Mouse (Mus musculus) C2C12 (cell line): Measurements from ENCODE around the gene Gm10309. TPM values are rescaled to one million over a fixed set of nuclear protein-coding genes. Genes with fewer than 3 reads are reported as not detected.

Experiments
- H3K27me3 ChIP-seq: one replicate; pipeline ENCODE4 v1.6.1; 2011; ENCODE audit not compliant: control insufficient read depth, insufficient read depth, insufficient read length
- H3K36me3 ChIP-seq: one replicate; pipeline ENCODE4 v1.6.1; 2011; ENCODE audit not compliant: control insufficient read depth, insufficient read depth
- H3K4me3 ChIP-seq: one replicate; pipeline ENCODE4 v1.5.1; 2011; ENCODE audit warnings: mild to moderate bottlenecking, control low read depth; ENCODE audit not compliant: poor library complexity, insufficient read depth, severe bottlenecking
- H3K79me2 ChIP-seq: one replicate; pipeline ENCODE4 v1.6.1; 2011; ENCODE audit not compliant: control insufficient read depth, insufficient read depth
- H3K79me3 ChIP-seq: one replicate; pipeline ENCODE4 v1.6.1; 2011; ENCODE audit warnings: low read depth, control low read depth
- H3ac ChIP-seq: one replicate; pipeline ENCODE3; 2011; ENCODE audit warnings: low read depth; ENCODE audit not compliant: control insufficient read depth, insufficient read length
- CEBPB ChIP-seq: IDR thresholded peaks from one replicate; pipeline ENCODE4 v1.6.1; 2011; ENCODE audit warnings: low read depth, mild to moderate bottlenecking, control low read depth, moderate library complexity
- CTCF ChIP-seq: IDR thresholded peaks from one replicate; pipeline ENCODE4 v1.5.1; 2011; ENCODE audit not compliant: control insufficient read depth, insufficient read depth, insufficient read length
- FOSL1 ChIP-seq: IDR thresholded peaks from one replicate; pipeline ENCODE4 v1.8.0; 2011; ENCODE audit warnings: mild to moderate bottlenecking, low read length; ENCODE audit not compliant: poor library complexity, insufficient read depth, severe bottlenecking
- MAX ChIP-seq: IDR thresholded peaks from one replicate; pipeline ENCODE4 v1.6.1; 2011; ENCODE audit warnings: mild to moderate bottlenecking, control low read depth
- MYOD1 ChIP-seq: IDR thresholded peaks from one replicate; pipeline ENCODE4 v1.6.1; 2011; ENCODE audit warnings: low read depth; ENCODE audit not compliant: control insufficient read depth, insufficient read length
- MYOG ChIP-seq: IDR thresholded peaks from one replicate; pipeline ENCODE4 v1.6.1; 2011; ENCODE audit not compliant: control insufficient read depth, insufficient read length; ENCODE audit errors: extremely low read depth
- USF1 ChIP-seq: IDR thresholded peaks from one replicate; pipeline ENCODE4 v1.6.1; 2011; ENCODE audit warnings: low read depth, mild to moderate bottlenecking, control low read depth, moderate library complexity
- polyA plus RNA-seq: library from polyadenylated mRNA; unstranded; fragments of >200 nt; fragmentation: generic; extraction: Trizol; gene quantifications from one replicate; pipeline ENCODE4 v1.2.1, GENCODE M21; 2012; ENCODE audit warnings: missing spikeins

Gene Gm10309
- polyA plus RNA-seq, 1 experiment = 0.01 TPM

- Histone ChIP-seq H3K79me2 (no peaks in the 10 kb centered on the region), H3K27me3 (no peaks in the 10 kb centered on the region), H3ac (no peak overlapping the region), H3K79me3 (no peaks in the 10 kb centered on the region), H3K4me3 (no peak overlapping the region), H3K36me3 (no peaks in the 10 kb centered on the region)
- TF ChIP-seq CEBPB = no peak
- no peak for TF ChIP-seq MAX
Observed at GRCm38 (mm10) chr17:86522649-86523048, 17.6 kb upstream of the Gm10309 start.

GRCm38 (mm10) chr17:86521252-86521651, 16.2 kb upstream of the Gm10309 start:
- Histone ChIP-seq H3K79me2 (no peaks in the 10 kb centered on the region), H3K4me3 (no peak overlapping the region), H3K27me3 (no peaks in the 10 kb centered on the region), H3K36me3 (no peaks in the 10 kb centered on the region), H3K79me3 (no peaks in the 10 kb centered on the region), H3ac (no peak overlapping the region)
- TF ChIP-seq USF1 = no peak
- TF ChIP-seq MYOD1 = no peak
- no peak for TF ChIP-seq FOSL1
- TF ChIP-seq MYOG = no peak
- no peak for TF ChIP-seq CTCF
- TF ChIP-seq CEBPB = no peak
- TF ChIP-seq MAX = no peak

GRCm38 (mm10) chr17:86518604-86519003, 13.6 kb upstream of the Gm10309 start:
- Histone ChIP-seq H3K4me3 (no peak overlapping the region), H3K36me3 (no peaks in the 10 kb centered on the region), H3K79me3 (no peaks in the 10 kb centered on the region), H3K27me3 (no peaks in the 10 kb centered on the region), H3K79me2 (no peaks in the 10 kb centered on the region), H3ac (no peak overlapping the region)
- no peak for TF ChIP-seq MYOG
- no peak for TF ChIP-seq MAX
- TF ChIP-seq FOSL1 = no peak
- no peak for TF ChIP-seq CEBPB
- TF ChIP-seq USF1 = no peak
- no peak for TF ChIP-seq MYOD1
- TF ChIP-seq CTCF = no peak

GRCm38 (mm10) chr17:86516630-86517029, 11.6 kb upstream of the Gm10309 start:
- Histone ChIP-seq H3K4me3 (no peak overlapping the region), H3K36me3 (no peaks in the 10 kb centered on the region), H3K79me3 (no peaks in the 10 kb centered on the region), H3K79me2 (no peaks in the 10 kb centered on the region), H3ac (no peak overlapping the region), H3K27me3 (no peaks in the 10 kb centered on the region)
- TF ChIP-seq MYOG (no peak), USF1 (no peak), FOSL1 (no peak), MAX (no peak), CEBPB (no peak), MYOD1 (no peak)

GRCm38 (mm10) chr17:86514974-86515620, 10.1 kb upstream of the Gm10309 start:
- H3ac ChIP-seq = no peak overlapping the region
- H3K36me3 ChIP-seq = no peaks in the 10 kb centered on the region
- no peak for TF ChIP-seq MAX
- no peak for TF ChIP-seq USF1
- TF ChIP-seq CEBPB = no peak
- no peak for TF ChIP-seq MYOD1
- no peak for TF ChIP-seq FOSL1
- TF ChIP-seq MYOG = no peak
- no peak for TF ChIP-seq CTCF
- H3K4me3 ChIP-seq = no peak overlapping the region
- H3K27me3 ChIP-seq = no peaks in the 10 kb centered on the region
- H3K79me2 ChIP-seq = no peaks in the 10 kb centered on the region
- no peaks in the 10 kb centered on the region for H3K79me3 ChIP-seq

- H3K4me3 ChIP-seq = no peak overlapping the region
- no peak overlapping the region for H3ac ChIP-seq
- no peaks in the 10 kb centered on the region for H3K36me3 ChIP-seq
- TF ChIP-seq CTCF (no peak), MYOD1 (no peak), MYOG (no peak), USF1 (no peak), MAX (no peak), CEBPB (no peak)
- H3K79me3 ChIP-seq = no peaks in the 10 kb centered on the region
- no peaks in the 10 kb centered on the region for H3K27me3 ChIP-seq
- no peaks in the 10 kb centered on the region for H3K79me2 ChIP-seq
Observed at GRCm38 (mm10) chr17:86509871-86510270, 4.8 kb upstream of the Gm10309 start.
